Mouse (Mus musculus) gastrocnemius, adult 8-10 months (tissue): ENCODE data around the gene Prune1. TPM values are rescaled to one million over a fixed set of nuclear protein-coding genes. Genes with fewer than 3 reads are reported as not detected.

Source experiments
- DNase-seq, 2 experiments: peaks; one replicate each; pipeline ENCODE4 v3.0.0; 2022; ENCODE audit warnings: low spot score in 2 of 2
- total RNA-seq, 4 experiments: library from RNA; stranded (reverse); gene quantifications; 2 replicates each; pipeline ENCODE4 v1.2.4; 2022

The Prune1 gene
- 10 to 100 TPM; 47.7 to 58.8 (median 53.5) TPM for total RNA-seq

DNA sequence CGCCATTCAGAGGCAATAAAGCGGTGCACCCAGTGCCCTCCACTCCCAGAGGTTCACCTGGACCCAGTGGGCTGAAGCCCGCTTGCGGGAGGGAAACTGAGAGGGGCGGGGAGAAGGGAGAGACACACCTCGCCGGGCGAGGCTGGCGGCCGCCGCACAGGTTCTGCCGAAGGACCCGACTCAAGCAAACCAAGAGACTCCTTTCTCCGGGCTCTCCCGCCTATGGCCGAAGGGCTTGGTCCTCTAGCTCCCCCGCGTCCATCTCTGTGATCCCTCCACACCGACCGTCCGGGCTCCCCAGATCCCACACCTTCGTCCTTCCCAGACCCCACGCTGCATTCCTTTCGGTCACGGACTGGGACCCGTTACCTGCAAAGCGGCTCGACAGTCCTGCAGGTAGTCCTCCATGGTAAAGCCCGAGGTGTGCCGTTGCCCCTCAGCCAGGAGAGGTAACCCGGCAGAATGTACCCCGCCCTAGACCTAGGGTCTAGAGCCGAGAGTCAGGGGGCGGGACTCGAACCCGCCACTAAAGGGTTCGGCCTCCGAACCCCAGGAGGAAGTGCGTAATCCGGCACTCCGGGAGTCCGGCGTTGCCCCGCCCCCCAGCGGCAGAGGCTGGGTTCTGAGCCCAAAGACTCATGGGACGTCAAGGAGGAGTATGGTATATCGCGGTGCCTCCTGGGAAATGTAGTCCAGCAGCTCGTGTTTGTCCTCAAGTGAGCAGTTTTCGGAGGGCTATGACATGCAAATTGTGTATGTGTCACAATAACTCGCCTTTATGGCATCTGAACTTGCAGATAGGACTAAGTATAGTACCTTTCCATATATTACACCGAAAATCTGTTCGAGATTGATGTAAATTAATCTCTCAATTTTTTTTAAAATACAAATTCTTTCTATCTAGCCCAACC lies at the start of gene Prune1, which contains the start of gene Mindy1:
Gene Prune1, minus strand, starts transcription at position 861 of the 911 bp plus-strand sequence.
Gene Mindy1, plus strand, starts transcription at position 130 of the 911 bp plus-strand sequence.
- peak; percentile 97 to 98 for DNase-seq

DNA sequence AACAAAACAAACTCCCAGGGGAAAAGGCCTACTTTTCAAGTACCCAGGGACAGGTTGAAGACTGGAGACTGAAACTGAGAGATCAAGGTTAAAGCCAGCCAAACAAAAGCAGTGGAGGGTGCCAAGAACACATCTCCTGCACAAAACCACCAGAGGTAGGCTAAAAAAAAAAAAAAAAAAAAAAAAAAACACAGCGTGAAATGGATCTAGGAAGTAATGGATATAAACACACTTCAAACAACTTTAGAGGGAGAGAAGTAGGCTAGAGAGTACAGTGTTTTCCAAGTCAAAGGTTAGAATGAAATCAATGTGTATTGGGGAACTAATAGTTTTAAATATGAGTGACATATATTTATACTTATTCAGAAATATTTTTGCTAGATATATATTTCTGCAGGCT lies 49.7 kb upstream of the Prune1 start:
- DNase-seq, result no peak

DNA sequence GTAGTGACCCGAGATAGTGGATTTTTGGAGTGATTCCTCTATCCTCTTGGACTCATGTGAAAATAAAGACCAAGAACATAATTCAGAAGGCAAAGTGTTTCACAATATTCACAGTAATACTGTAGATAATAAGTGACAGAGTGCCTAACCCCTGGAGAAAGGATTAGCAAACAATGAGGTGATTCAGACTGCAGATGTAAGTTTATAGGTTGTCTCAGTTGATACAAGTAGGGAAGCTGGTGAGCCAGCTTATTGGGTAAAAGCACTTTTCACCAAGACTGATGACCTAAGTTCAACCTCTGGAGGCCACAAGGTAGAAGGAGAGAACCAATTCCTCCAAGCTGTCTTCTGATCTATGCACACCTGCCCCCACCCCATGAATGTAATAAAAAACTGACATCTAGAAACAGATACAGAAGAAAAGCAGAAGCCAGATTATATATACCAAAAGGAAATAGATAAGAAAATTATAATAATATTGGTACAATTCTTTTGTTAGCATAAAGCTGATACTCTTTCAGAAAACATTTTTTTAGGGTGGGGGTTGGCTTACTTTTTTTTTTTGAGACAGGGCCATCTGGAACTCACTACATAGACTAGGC lies 47.0 kb upstream of the Prune1 start:
- DNase-seq, result no peak

DNA sequence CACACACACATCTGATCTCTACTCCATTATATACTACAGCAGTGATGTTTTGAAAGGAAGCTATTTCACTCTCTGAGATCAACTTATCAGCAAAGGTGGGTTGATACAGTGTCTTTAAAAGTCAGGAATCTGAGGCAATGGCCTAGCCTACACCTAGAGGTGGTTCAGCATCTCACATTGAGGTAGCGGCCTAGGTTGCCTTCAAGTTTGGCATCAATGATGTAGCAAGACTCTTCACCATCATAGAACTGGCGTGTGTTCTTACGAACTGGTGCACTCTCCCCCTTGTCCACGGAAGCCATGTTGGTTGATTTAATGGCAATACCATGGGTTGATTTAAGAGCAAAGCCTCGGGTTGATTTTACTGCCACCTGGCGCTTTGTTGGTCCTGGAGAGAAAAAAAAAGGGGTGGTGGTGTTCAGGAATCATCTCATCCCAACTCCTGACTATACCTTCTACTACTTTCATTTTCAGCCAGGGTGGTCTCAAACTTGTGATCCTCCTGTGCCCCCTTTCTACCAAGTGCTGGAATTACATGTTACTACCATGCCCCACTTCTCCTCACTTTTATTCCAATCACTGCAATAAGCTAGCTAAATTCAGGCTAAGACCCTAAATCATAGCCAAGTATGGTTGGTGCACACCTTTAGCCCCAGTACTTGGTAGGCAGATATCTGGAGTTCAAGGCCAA lies 42.7 kb upstream of the Prune1 start:
- no peak for DNase-seq

DNA sequence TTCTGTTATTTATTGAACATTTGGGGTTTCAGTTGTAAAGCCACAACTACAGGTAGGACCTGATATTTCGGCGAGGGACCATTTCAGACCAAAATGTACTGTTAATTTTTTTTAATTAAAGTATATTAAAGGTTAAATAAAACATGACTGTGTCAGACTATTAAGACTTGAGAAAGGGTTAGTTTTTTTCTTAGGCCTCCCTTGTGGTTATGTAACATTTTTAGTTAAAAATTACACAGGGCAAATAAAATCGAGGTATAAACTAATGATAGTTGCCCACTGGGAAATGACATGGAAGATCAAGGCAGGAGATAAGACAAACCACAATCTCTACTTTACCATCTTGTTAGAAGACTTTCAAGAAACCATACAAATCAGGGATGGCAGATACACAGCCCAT lies 41.6 kb upstream of the Prune1 start:
- no peak for DNase-seq

DNA sequence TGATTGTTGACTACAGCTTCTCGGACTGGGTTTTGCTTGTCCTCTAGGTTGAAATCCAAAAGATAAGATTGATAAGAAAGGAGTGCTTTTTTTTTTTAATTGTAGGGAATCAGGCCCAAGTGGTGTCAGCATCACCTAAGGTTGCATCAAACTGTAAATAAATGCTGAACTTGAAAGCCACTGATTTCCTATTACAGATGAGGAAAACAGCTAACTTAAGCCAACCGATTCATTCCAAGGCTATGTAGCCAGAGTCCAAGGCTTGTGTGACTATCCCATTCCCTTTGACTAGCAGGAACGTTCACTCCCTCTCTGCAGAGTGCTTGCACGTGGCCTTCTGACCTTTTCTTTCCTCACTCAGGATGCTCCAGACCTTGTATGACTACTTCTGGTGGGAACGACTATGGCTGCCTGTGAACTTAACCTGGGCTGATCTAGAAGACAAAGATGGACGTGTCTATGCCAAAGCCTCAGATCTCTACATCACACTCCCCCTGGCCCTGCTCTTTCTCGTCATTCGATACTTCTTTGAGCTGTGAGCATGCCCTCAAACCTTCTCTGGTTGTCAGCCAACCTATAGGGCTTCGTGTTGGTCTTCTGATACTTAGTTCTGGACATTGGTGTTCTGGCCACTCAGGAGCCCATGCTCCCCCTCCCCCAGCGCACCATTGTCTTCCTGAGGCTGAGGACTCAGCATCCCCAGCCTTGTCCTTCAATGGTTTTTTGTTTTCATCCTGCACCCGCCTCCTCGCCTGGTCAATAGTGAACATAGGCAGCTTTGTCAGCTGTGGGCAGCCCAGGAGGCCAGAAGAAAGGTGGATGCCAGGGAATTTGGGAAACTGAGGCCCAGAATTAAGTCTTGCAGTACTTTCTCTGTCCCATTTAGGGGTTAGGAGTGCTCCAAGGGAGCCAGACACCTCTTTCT lies 38.1 kb upstream of the Prune1 start:
- no peak for DNase-seq

DNA sequence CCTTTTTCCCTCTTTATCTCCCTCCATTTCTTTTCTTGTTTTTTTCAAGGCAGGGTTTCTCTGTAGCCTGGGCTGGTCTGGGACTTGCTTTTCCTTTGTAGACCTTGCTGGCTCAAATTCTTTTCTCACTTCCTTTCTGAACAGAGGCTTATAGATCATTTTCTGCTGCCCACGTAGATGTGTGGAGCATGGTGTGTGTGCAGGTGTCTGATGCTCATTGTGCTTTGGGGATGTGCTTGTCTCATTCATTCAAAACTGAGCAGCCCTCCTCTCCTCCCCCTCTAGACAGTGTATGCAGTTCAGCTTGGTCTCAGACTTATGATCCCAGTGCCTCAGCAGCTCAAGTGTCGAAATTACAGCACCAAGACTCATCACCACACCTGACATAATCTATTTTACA lies 37.2 kb upstream of the Prune1 start:
- DNase-seq, result no peak

DNA sequence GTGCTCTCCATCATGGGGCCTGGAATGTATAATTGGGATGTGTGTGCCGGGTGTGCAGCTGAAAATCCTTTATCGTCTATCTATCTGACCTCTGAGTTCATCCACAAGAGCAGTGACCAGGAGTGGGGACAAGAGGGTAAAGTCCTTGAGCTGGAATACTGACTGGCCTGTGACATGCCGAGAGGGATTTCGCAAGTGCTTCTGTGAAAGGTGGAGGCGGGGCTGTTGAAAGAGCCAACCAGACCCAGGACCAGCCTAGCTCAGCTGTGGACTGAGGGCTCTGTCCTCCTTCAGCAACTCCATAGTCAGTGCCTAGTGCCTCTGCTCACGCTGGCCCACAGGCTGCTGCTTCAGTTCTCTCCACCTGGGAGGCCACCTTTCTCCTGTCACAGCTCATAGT lies 36.7 kb upstream of the Prune1 start:
- peak in 1 of 2 experiments; percentile 46 for DNase-seq

DNA sequence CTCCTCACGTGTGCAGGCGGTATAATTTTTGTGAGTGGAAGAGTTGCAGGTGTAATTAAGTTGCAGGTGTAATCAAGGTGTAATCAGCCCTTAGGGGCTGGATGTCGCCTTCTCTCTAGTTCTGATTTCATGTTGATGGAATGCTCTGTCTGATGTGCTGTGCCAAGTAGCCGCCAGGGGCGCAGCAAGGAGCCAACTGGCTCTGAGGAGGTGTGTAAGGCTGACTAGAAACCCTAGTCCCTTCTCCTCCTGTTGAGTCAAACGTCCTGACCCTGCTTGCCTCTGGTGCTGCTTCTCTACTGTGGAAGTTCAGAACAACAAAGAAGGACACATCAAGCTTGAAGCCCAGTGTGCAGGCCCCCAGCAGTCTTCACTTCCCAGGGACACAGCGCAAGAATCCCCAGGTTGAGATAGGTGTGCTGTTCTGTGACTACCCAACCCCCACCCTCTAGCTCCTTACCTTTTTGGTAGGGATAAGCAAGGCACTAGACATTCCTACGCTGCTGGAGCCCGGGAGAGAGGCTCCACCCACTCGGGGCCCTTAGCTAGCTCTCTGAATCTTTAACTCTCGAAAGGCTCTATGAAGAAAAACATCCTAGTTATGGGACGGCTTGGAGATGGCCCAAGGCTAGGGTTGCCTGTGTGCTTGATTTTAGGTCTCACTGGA lies 35.7 kb upstream of the Prune1 start:
- DNase-seq, result peak; percentile 53 to 66

DNA sequence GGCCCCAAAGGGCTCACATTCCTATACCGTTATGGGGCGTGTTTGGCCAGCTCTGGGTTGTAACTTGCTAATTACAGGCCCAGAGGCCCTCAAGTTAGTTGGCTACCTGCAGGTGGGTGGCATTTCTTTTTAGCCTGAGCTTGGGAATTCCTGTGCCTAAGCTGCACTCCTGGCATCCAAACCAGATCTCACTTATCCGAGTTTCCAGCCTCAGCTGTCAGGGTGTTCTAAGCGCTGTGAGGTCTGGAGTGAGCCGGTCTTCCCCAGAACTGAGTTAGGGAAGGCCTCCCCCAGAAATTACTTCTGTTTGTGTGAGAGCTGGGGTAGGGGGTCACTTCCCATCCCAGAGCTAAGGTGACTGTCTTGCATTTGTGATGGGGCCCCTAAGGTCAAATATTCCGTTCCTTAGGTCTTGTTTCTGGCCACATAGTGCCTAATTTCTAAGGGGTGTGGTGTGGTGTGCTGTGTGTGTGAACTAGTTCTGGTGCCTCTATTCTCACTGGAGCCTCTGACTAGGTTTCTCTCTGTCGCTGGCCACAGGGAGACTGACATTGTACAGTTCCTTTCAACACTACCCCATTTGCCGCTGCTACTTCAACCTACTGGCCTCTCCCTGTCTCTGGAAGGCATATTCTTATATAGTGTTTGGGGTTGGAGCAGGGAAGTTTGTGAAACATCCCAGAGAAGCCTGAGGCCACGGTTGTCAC lies 34.1 kb upstream of the Prune1 start:
- DNase-seq, result no peak

DNA sequence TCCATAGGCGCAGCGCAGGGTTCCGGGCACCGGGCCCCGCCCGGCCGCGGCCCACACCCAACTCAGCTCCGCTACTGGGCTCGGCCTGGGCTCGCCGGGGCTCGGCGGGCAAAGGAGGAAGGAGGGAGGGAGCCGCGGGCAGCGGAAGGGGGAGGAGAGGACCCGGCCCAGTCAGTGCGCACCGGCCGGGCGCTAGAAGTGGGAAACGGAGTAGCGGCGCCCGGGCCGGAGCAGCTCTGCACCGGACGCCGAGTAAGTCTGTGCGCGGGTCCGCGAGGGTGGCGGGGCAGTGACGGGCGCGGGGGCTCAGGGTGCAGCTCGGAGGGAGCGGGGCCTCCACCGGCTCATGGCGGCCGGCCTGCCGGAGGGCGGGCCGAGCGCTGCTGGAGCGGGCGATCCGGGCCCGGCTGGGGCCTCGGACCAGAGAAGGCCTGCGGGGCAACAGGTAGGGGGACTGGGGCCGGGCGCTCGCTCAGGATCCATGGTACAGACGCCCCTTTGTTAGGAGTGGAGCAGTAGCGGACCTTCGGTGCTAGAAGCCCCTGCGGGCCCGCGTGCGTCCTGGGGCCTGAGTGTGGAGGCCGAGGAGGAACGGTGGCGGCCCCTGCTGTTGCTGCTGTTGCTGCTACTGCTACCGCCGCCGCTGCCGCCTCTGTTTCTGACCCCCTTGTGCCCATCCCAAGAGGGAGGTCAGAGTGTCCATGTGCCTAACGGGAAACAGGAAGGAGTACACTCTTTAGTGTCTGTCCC lies 33.4 kb upstream of the Prune1 start:
- peak; percentile 77 to 85 for DNase-seq

DNA sequence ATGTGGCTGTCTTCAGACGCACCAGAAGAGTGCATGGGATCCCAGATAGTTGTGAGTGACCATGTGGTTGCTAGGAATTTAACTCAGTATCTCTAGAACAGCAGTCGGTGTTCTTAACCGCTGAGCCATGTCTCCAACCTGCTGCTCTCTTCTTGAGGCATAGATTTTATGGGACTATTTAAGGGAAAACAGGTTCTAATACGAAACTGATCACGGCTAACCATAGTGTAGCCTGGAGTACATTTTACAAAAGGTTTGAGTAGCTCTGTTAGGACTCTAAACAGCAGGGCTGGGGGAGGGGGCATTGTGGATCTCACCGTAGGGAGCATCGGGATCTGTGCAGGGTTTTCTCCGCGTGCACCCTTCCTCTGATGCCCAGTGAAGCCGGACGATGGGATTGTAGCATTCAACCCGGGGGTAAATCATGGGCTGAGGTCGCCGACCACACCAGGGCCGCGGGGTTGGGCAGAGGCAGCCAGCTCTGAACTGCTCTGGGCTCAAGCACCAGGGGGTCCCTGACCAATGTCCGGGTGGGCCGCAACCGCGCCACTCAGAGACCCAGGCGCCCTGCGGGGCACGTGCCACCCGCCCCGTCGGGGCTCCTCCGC lies 32.7 kb upstream of the Prune1 start, which contains the start of gene Cers2:
Gene Cers2, plus strand, starts transcription at position 306 of the 608 bp plus-strand sequence.
- no peak for DNase-seq

DNA sequence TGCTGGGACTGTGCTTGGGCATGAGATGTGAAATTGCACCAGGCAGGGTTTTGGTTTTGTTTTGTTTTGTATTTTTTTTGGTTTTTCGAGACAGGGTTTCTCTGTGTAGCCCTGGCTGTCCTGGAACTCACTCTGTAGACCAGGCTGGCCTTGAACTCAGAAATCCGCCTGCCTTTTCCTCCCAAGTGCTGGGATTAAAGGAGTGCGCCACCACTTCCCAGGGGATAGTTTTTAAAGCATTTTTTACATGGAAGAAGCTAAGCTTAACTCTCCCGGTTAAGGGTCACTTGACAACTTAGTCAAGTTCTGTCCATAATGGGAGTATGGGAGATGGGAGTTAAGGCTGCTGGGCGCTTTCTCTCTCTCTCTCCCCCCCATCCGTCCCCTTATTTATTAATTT lies 32.2 kb upstream of the Prune1 start:
- DNase-seq, result no peak

DNA sequence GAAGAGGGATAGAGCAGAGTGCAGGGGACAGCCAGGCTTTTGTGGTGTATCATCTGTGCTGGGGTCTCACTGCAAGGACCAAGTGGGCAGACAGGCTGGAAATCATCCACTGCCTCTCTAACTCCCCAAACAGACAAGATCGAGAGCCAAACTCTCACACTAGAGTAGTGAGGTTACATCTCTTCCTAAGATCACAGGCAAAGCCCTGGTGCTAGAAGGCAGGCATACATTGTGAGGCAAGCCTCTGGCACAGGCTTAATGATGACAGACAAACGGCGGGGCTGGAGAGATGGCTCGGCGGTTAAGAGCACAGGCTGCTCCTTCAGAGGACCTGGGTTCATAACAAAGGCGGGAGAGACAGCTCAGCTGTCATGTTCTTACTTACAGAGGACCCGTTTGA lies 31.6 kb upstream of the Prune1 start:
- DNase-seq, result no peak

DNA sequence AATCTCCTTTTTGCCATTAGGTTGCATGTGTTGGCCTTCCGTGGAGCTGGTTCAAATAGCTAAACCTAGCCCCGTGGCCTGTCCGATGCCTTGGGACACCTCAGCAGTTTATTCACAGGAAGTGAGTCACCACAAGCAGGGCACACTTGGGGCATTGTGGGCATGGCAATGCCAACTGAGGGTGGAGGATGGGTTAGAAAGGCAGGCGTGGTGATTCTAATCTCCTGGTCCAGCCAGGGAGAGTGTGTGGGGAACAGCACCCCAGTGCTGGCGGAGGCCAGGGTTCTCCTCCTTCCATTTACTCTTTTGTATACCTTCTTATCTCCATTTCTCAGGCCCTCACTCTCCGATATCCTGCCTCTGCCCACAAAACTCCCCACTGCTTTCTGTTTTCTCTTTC lies 30.7 kb upstream of the Prune1 start:
- DNase-seq, result no peak

DNA sequence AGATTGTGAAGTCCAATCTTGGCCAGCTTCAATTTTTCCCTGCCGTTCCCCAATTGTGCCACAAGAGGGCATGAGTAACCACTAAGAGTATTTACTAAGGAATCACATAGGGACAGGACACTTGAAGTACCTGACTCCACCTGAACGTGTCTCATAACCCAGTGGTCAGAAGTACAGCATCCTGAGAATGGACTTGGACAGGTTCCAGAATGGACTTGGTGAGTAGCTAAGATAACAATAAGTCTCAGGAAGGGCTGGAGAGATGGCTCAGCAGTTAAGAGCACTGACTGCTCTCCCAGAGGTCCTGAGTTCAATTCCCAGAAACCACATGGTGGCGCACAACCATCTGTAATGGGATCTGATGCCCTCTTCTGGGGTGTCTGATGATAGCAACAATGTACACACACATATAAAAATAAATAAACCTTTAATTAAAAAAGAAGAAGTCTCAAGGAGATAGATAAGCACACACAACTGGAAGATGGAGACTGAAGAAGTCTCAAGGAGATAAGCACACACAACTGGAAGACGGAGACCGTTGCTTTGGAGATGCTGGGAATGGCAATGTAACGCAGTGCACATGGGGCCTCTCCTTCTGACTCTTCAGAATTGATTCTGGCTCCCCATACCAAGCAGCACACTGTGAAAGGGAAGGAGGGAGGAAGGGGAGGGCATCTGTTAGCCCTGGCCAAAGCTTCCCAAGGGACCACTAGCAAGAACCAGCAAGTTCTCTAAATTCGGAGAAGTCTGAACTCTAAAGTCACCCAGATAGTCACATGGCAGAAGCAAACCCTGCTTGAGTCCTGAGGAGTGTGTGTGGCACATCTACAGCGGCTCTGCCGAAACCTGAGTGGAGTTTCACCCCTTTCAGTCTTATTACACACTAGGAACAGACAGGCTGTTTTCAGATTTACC lies 29.3 kb upstream of the Prune1 start:
- peak; percentile 52 to 59 for DNase-seq

DNA sequence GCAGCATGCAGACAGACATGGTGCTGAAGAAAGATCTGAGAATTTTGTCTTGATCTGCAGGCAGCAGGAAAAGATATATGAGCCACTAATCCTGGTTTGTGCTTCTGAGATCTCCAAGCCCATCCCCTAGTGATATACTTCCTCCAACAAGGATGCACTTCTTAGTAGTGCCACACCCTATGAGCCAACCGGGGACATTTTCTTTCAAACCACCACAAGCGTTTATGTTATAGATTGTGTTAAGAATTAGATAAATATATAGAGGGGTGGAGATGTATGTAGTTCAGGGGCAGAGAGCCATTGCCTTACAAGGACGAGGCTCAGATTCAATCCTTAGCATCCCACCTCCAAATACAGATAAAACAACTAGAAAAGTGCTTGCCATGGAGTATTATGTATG lies 28.6 kb upstream of the Prune1 start:
- no peak for DNase-seq

DNA sequence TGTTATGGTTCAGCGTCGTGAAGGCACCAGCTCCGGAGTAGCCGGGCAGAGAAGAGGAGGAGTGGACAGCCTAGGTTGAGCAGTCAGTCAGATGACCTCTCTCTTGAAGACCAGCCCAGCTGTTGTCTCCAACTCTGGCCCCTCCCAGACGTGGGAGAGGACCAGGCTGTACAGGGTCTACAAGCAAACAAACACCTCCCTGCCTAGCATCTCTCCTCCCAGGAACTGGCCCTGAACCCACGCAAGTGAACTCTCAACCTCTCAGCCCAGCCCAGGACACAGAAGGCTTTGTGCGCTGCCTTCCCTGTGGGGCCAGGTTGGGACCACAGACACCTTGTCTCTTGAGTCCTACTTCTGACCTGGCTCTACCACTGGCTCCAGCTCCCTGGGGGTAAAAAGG lies 25.2 kb upstream of the Prune1 start, which contains the start of gene Anxa9:
Gene Anxa9, minus strand, starts transcription at position 77 of the 400 bp plus-strand sequence.
- no peak for DNase-seq
